Mouse (Mus musculus) cerebellum, adult 2 months (tissue): ENCODE measurements around the gene Ppp1r35.

Experiments used
- CTCF ChIP-seq: fragments of 200-500 bp; IDR thresholded peaks from 2 replicates; pipeline ENCODE4 v1.5.1; 2011; ENCODE audit warnings: low read depth, mild to moderate bottlenecking, control low read depth, low read length, moderate library complexity, borderline replicate concordance; ENCODE audit not compliant: insufficient read depth
- POLR2A ChIP-seq: fragments of 200-500 bp; IDR thresholded peaks from 2 replicates; pipeline ENCODE4 v1.6.1; 2011; ENCODE audit warnings: low read length, control low read depth, borderline replicate concordance; ENCODE audit not compliant: insufficient read depth

- TF ChIP-seq CTCF (no peak), POLR2A (no peak)
These were observed 22.5 kb upstream of the Ppp1r35 start for GRCm38 (mm10) chr5:137756106-137756505.
